Mouse (Mus musculus) liver, embryonic 14.5 days (tissue): ENCODE data around the gene Gdap1l1.

ENCODE experiments used
- CTCF ChIP-seq: IDR thresholded peaks from 2 replicates; pipeline ENCODE4 v1.5.1; 2016; ENCODE audit warnings: antibody characterized with exemption, low read depth, control low read depth
- EP300 ChIP-seq: IDR thresholded peaks from 2 replicates; pipeline ENCODE4 v1.6.1; 2016; ENCODE audit warnings: antibody characterized with exemption, low read depth

DNA sequence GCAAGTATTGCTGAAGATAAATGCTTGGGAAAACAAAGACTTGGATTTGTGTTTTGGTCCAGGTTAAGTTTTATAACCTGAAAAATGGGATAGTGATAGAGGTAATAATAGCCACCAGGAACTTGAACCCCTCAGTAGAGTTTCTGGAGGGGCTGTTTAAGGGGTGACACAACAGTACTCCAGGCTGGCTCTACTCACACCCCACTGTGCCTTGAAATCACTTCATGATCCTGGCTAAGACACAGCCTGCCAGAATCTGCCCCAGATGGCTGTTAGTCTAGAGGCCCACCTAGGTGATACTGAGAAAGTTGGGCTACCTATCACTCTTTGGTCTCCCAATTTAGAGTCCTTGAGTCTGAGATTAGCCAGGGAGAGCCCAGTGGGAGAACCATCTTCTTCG is 1.2 kb downstream of the Gdap1l1 start:
- TF ChIP-seq EP300 (no peak), CTCF (no peak)
